Mouse (Mus musculus) activated CD4-positive, CD25-positive, alpha-beta regulatory T cell, adult 9 weeks (primary cell): Measurements from ENCODE around the gene Sf3a3. TPM values are rescaled to one million over a fixed set of nuclear protein-coding genes. Genes with fewer than 3 reads are reported as not detected.

Source experiments
- polyA plus RNA-seq: library from polyadenylated mRNA; unstranded; fragments of 100-300 nt; shearing (Covaris generic); gene quantifications from one replicate; pipeline ENCODE4 v1.2.1, GENCODE M21; 2017

Gene Sf3a3
- polyA plus RNA-seq: 134 TPM

GRCm38 (mm10) chr4:124714545-124715481, at the start of gene Sf3a3:
TSS of gene Sf3a3 (plus strand) at chr4:124714776.

GRCm38 (mm10) chr4:124693135-124693894, 21.3 kb upstream of the Sf3a3 start, which contains the start of gene Utp11:
TSS of gene Utp11 (minus strand) at chr4:124693600.

GRCm38 (mm10) chr4:124700248-124700971, 14.2 kb upstream of the Sf3a3 start, which contains the start of gene Fhl3:
TSS of gene Fhl3 (plus strand) at chr4:124700701.

GRCm38 (mm10) chr4:124741376-124742343, 27.1 kb downstream of the Sf3a3 start, which contains the start of gene Inpp5b:
TSS of gene Inpp5b (plus strand) at chr4:124741850.

Other genes starting within 250 kb of the Sf3a3 start
- gene 3100002H09Rik, start 104.0 kb upstream of the Sf3a3 start, polyA plus RNA-seq: not detected
- gene Pou3f1, start 58.0 kb upstream of the Sf3a3 start, polyA plus RNA-seq: not detected
- gene Utp11, start 21.2 kb upstream of the Sf3a3 start, polyA plus RNA-seq: 79.6 TPM
- 1.4 TPM for gene Fhl3, start 14.1 kb upstream of the Sf3a3 start, polyA plus RNA-seq
- gene Inpp5b, start 27.1 kb downstream of the Sf3a3 start, polyA plus RNA-seq: 153 TPM
- 20.6 TPM for gene Mtf1, start 87.3 kb downstream of the Sf3a3 start, polyA plus RNA-seq
- 2.5 TPM for gene Yrdc, start 135.9 kb downstream of the Sf3a3 start, polyA plus RNA-seq
- gene 1110065P20Rik, start 136.4 kb downstream of the Sf3a3 start, polyA plus RNA-seq: 6.1 TPM
- 0.20 TPM for gene Maneal, start 147.4 kb downstream of the Sf3a3 start, polyA plus RNA-seq
- not detected for gene Epha10, start 166.1 kb downstream of the Sf3a3 start, polyA plus RNA-seq
- gene 9930104L06Rik, start 222.3 kb downstream of the Sf3a3 start, polyA plus RNA-seq: 12.8 TPM
- gene Cdca8, start 224.5 kb downstream of the Sf3a3 start, polyA plus RNA-seq: 16.6 TPM